Mouse (Mus musculus): ENCODE results near the gene Corin.
A peak's percentile ranks its signal among the peaks of the same experiment; 100 is the strongest.

Gene Corin

GRCm38 (mm10) chr5:72503531-72504523, at the start of gene Corin:
Gene Corin (minus strand): TSS chr5:72504473.
- peak; percentile 90 for DNase-seq

- no peak for DNase-seq
Measured at GRCm38 (mm10) chr5:72551209-72551608, 46.9 kb upstream of the Corin start.

GRCm38 (mm10) chr5:72528896-72529295, 24.6 kb upstream of the Corin start:
- DNase-seq: no peak

GRCm38 (mm10) chr5:72513808-72514207, 9.5 kb upstream of the Corin start:
- no peak for DNase-seq

- DNase-seq: no peak
Measured at GRCm38 (mm10) chr5:72505740-72506139, 1.5 kb upstream of the Corin start.

- no peak for DNase-seq
Measured at GRCm38 (mm10) chr5:72502778-72503177, 1.5 kb downstream of the Corin start.

GRCm38 (mm10) chr5:72501763-72502162, 2.5 kb downstream of the Corin start:
- DNase-seq: no peak

- DNase-seq: no peak
Measured at GRCm38 (mm10) chr5:72498271-72498670, 6.0 kb downstream of the Corin start.

GRCm38 (mm10) chr5:72496756-72497155, 7.5 kb downstream of the Corin start:
- no peak for DNase-seq

- DNase-seq: peak; percentile 95
Measured at GRCm38 (mm10) chr5:72493906-72494305, 10.4 kb downstream of the Corin start.

- peak; percentile 83 for DNase-seq
Measured at GRCm38 (mm10) chr5:72491232-72491631, 13.0 kb downstream of the Corin start.

GRCm38 (mm10) chr5:72480456-72480855, 23.8 kb downstream of the Corin start:
- DNase-seq: no peak

- peak; percentile 39 for DNase-seq
Measured at GRCm38 (mm10) chr5:72472317-72473009, 31.8 kb downstream of the Corin start.

- no peak for DNase-seq
Measured at GRCm38 (mm10) chr5:72471746-72472145, 32.5 kb downstream of the Corin start.

- no peak for DNase-seq
Measured at GRCm38 (mm10) chr5:72464932-72465331, 39.3 kb downstream of the Corin start.

- DNase-seq: no peak
Measured at GRCm38 (mm10) chr5:72459374-72460112, 44.7 kb downstream of the Corin start.

- no peak for DNase-seq
Measured at GRCm38 (mm10) chr5:72453690-72454089, 50.6 kb downstream of the Corin start.

GRCm38 (mm10) chr5:72453176-72453575, 51.1 kb downstream of the Corin start:
- DNase-seq: no peak

- DNase-seq: no peak
Measured at GRCm38 (mm10) chr5:72452750-72453149, 51.5 kb downstream of the Corin start.

- no peak for DNase-seq
Measured at GRCm38 (mm10) chr5:72448846-72449245, 55.4 kb downstream of the Corin start.

GRCm38 (mm10) chr5:72446104-72446503, 58.2 kb downstream of the Corin start:
- peak; percentile 95 for DNase-seq

GRCm38 (mm10) chr5:72443946-72444345, 60.3 kb downstream of the Corin start:
- peak; percentile 90 for DNase-seq

GRCm38 (mm10) chr5:72443007-72443406, 61.3 kb downstream of the Corin start:
- DNase-seq: peak; percentile 89

Measured in heart, adult 11 months (tissue).